Mouse (Mus musculus) skeletal muscle tissue, adult 2 months (tissue): Measurements from ENCODE around the gene Tbck.

Source experiments
- DNase-seq: peaks from one replicate; pipeline ENCODE4 v3.0.0-alpha.2; 2012; ENCODE audit warnings: low read depth, low spot score

The Tbck gene

GRCm38 (mm10) chr3:132868838-132869237, 184.9 kb downstream of the Tbck start:
- no peak for DNase-seq

- DNase-seq: no peak
These were observed 186.1 kb downstream of the Tbck start for GRCm38 (mm10) chr3:132870079-132870478.

DNA sequence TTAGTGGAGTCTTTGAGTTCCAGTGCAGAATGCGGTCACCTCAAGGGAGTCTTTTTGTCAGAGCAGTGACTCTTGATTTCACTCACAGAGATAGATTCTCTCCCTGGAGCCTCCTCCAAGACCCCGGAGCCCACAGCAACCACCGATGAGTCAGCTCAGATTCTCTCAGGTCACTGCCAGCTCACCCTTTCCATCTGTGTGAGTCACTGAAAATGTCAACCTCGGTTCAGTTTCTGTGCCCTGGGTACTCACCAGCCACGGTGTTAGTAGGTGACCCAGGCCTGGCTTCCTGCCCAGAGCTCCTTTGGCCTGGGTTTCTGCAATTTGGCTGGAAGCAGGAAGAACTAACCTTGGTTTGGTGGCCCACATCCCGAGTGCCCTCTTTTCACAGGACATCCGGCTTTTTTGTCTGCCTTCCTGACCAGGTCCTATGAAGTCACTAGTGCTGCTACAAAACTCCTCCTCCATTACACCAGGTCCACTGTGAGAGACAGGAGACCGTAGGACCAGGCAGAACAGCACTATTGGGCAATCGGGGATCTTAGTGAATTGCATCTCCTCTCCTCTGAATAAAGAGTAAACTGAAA, 187.5 kb downstream of the Tbck start:
- DNase-seq: peak; percentile 17

DNA sequence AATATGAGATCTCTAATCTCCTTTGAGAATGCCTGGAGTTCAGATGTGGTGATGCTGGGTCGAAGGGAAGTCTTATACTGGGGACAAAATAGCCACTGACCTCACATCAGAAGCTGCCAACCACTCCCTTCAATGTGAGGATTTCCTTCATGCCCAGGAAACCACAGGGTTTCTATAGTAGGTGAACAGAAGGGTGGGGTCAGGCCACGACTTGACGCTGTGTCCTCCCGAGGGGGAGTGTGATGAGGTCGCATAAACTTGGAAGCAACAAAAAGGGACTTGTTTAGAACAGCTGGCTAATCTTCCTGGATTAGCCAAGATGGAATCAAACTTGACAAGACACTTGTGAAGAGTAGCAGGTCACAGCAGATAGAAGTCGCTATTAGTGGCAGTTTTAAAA, 189.3 kb downstream of the Tbck start:
- DNase-seq: no peak

- no peak for DNase-seq
These were observed 192.2 kb downstream of the Tbck start for GRCm38 (mm10) chr3:132876011-132876708.

DNA sequence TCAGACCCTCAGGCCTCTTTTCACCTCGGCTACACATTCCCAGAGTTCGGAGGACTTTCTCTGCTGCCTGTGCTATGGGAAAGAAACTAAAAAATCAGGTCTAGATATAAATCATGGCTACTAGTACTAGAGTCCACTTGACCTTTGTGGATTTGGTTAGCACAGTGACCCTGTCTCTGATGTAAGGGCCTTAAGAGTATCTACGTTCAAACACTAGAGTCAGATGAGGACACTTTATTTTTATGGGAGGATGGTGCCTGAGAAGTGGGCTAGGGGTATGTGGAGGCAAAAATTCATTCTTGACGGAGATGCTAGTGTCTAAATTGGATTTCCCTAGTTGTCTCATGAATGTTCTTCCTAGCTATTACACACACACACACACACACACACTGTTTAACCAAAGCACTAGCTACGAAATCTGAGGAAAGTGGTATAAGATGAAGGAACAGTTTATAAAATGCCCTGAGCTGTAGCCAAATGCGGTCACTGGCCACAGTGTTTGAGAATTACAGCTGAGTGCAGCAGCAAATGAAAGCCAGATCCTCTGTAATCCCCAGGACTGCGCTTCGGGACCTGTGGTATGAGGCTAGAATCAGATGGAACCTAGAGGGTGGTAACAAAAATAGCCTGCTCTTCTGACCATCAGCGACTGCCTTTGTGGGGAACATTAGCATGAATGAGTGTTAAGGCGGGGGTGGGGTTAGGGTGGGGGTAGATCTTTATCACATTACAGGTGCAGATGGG, 193.2 kb downstream of the Tbck start:
- no peak for DNase-seq

- DNase-seq: no peak
These were observed 196.4 kb downstream of the Tbck start for GRCm38 (mm10) chr3:132880361-132880760.

- DNase-seq: no peak
These were observed 196.9 kb downstream of the Tbck start for GRCm38 (mm10) chr3:132880826-132881225.

GRCm38 (mm10) chr3:132883256-132883655, 199.3 kb downstream of the Tbck start:
- DNase-seq: no peak

GRCm38 (mm10) chr3:132884459-132884858, 200.5 kb downstream of the Tbck start:
- no peak for DNase-seq

DNA sequence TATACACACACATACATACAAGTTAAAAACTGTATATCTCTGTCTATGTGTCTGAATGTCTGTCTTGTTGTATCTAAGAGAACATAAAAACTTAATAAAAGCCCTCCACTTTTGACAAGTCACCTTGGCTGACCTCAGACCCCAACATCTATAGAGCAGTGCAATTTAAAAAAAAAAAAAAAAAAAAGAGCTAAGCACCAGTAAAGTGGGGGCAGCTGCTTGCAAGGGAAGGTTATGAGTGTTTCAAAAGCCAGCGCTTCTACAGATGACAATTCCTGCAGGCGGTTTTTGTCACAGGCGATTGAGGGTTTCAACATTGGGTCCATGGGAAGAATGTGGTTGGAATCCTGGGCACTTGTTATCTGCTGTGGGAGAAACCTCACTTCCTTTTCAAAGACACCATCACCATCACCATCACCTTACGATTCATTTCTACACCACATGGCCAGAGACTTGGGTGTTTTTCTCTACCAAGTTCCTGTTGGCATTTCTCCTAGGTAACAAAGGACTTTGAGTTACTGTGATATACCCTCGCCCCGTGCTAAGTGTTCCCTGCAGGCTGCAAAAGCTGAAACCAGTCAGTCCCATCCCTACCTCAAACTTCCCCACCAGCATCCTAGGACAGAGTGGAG, 202.6 kb downstream of the Tbck start:
- no peak for DNase-seq

DNA sequence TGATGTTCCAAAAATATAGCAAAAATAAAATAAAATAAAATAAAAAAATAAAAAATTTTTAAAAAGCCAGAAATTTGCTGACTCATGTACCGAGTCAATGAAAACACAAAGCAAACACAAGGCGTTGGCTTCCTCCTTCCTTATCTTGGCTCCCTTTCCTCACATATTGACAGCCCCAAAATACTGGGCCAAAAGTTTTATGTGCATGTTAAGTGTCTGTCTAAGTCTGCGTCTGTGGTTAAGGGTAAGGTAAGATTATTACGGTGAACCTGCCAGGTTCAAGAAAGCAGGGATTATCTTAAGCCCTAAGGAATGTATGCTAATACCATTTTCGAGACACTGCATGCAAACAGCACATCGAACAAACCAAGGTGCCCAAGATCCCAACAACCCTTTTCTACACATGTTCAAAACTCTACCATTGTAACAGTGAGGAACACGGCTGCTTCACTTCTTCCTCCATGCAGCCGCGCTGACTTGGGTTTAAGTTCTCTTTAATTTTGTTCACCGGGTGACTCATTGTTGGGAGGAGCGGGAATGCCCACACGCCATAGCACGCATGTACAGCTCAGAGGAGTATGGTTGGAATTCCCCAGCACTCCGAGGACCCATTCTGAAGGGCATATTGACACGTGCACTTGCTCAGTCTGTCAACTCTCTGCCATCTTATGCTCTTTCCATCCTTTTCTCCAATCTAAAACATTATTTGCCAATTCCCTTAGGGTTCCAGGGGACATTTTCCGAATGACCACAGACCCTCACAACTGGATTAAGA, 203.3 kb downstream of the Tbck start:
- no peak for DNase-seq
